Comparison of ENCODE assay signal across 8 mouse cellular contexts in the genomic region with DNA sequence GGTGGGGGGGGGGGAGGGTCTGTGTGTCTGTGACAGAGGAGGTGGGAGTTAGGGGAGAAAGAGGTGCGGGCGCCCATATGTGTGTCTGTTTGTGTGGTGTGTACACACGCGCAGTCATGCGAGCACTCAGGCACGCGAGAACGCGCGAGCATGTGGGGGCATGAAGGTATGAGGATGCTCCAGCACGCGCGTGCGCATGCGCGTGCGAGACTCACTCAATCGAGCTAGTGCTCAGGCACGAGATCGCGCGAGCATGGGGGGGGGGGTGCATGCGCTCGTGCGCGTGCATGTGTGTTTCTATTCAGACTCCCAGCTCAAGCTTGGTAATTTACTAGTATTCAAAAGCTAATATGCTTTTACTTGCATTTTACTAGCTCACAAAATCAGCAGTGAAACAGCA. TPM values are rescaled to one million over a fixed set of nuclear protein-coding genes. Genes with fewer than 3 reads are reported as not detected.
DNase-seq lines count a peak whose midpoint lies in the region; ATAC-seq and TF ChIP-seq lines count a peak whose summit lies in the region.

No protein-coding gene starts in this region.

- no peaks in the 10 kb centered on the region for H3K36me3 ChIP-seq in embryonic facial prominence, embryonic 10.5 days (replicated peaks)
- no peaks in the 10 kb centered on the region for H3K36me3 ChIP-seq in heart, embryonic 16.5 days (ENCODE audit: control insufficient read depth, insufficient read depth)
- H3K36me3 ChIP-seq in liver, postnatal 0 days (replicated peaks; ENCODE audit: insufficient read depth, low read length): no peaks in the 10 kb centered on the region

- no peak for ATAC-seq in heart, embryonic 16.5 days (replicated peaks; ENCODE audit: extremely low read depth, insufficient read depth, low FRiP score)
- peak; percentile 7 for ATAC-seq in liver, postnatal 0 days
- peak; percentile 45 for ATAC-seq in neutrophil, adult 5-6 weeks (ENCODE audit: extremely low read depth, insufficient number of reproducible peaks, low FRiP score, poor library complexity, severe bottlenecking)

- peaks cover 7% of the 10 kb centered on the region for H3K4me1 ChIP-seq in embryonic facial prominence, embryonic 10.5 days
- peaks cover 3% of the 10 kb centered on the region; the same call in 1 of the 2 replicates for H3K4me1 ChIP-seq in heart, embryonic 16.5 days (ENCODE audit: control insufficient read depth, insufficient read depth, low read length)
- no peaks in the 10 kb centered on the region for H3K4me1 ChIP-seq in liver, postnatal 0 days (ENCODE audit: insufficient read depth)

- H3K27ac ChIP-seq in embryonic facial prominence, embryonic 10.5 days (replicated peaks): 0 out of 2 replicates have a peak overlapping the region, but pooled peaks have one; percentile 4
- no peak overlapping the region for H3K27ac ChIP-seq in heart, embryonic 16.5 days (ENCODE audit: low read length)
- H3K27ac ChIP-seq in liver, postnatal 0 days (ENCODE audit: low read depth): no peak overlapping the region

- H3K4me2 ChIP-seq in heart, embryonic 16.5 days (ENCODE audit: low read depth, low read length): peak overlapping the region; percentile 57
- peak overlapping the region; percentile 68 for H3K4me2 ChIP-seq in liver, postnatal 0 days (ENCODE audit: low read depth, low read length)

- peak overlapping the region; percentile 58 for H3K4me3 ChIP-seq in embryonic facial prominence, embryonic 10.5 days
- H3K4me3 ChIP-seq in heart, embryonic 16.5 days (ENCODE audit: low read length): peak overlapping the region; percentile 36
- H3K4me3 ChIP-seq in liver, postnatal 0 days (ENCODE audit: low read depth, low read length): peak overlapping the region; percentile 38

- H3K9me3 ChIP-seq in embryonic facial prominence, embryonic 10.5 days: no peaks in the 10 kb centered on the region
- H3K9me3 ChIP-seq in heart, embryonic 16.5 days (replicated peaks; ENCODE audit: control insufficient read depth, low read length): no peaks in the 10 kb centered on the region
- no peaks in the 10 kb centered on the region for H3K9me3 ChIP-seq in liver, postnatal 0 days (ENCODE audit: low read length)

- no peak overlapping the region for H3K9ac ChIP-seq in heart, embryonic 16.5 days (ENCODE audit: low read length)
- H3K9ac ChIP-seq in liver, postnatal 0 days (replicated peaks): no peak overlapping the region

- 37% methylated on average over 26 of the region's 26 CpGs for WGBS in embryonic facial prominence, embryonic 10.5 days
- 38% methylated on average over 26 of the region's 26 CpGs for WGBS in heart, embryonic 16.5 days
- WGBS in liver, postnatal 0 days (ENCODE audit: insufficient replicate concordance): 47% methylated on average over 26 of the region's 26 CpGs

- no peak for TF ChIP-seq EP300 in liver, postnatal 0 days (IDR thresholded peaks at IDR 0.05; ENCODE audit: low read depth)

- peak; percentile 91 for DNase-seq in CD4-positive helper T cell, adult 2 months (ENCODE audit: low read depth, low spot score)
- peak; percentile 54 for DNase-seq in adrenal gland, adult 2 months
- DNase-seq in embryonic facial prominence, embryonic 10.5 days (ENCODE audit: low spot score): peak; percentile 85
- peak; percentile 54 to 81 for DNase-seq in kidney, postnatal 25 days
- DNase-seq in liver, postnatal 0 days: peak; percentile 79
- DNase-seq in thymus, postnatal 0 days (ENCODE audit: low spot score): peak; percentile 91

- no peaks in the 10 kb centered on the region for H3K27me3 ChIP-seq in embryonic facial prominence, embryonic 10.5 days (replicated peaks; ENCODE audit: low read depth, poor library complexity, severe bottlenecking)
- H3K27me3 ChIP-seq in heart, embryonic 16.5 days (ENCODE audit: control insufficient read depth, insufficient read depth, low read length): no peaks in the 10 kb centered on the region
- H3K27me3 ChIP-seq in liver, postnatal 0 days (ENCODE audit: insufficient read depth, low read length): no peaks in the 10 kb centered on the region

- TF ChIP-seq CTCF in liver, postnatal 0 days (IDR thresholded peaks at IDR 0.05; ENCODE audit: low read depth): no peak

RNA-seq across cellular contexts. Expression of a gene that starts 1.9 kb away (rescaled TPM):
- total RNA-seq in adrenal gland, adult 2 months (2021): 10 to 100 TPM; 28.1 to 31.8 TPM
- polyA plus RNA-seq in adrenal gland, adult 2 months (2012; rRNA removed): 3.9 and 4.4 TPM in 2 replicates
- polyA plus RNA-seq in embryonic facial prominence, embryonic 10.5 days (2016; fragmentation: Nextera tagmentation; extraction: Ambion mirVana): 13.2 and 13.6 TPM in 2 replicates
- polyA plus RNA-seq in heart, embryonic 16.5 days (2015; fragmentation: Nextera tagmentation; extraction: Ambion mirVana): 3.1 and 4.0 TPM in 2 replicates
- 2.3 and 2.6 TPM in 2 replicates for polyA plus RNA-seq in liver, postnatal 0 days (2015; fragmentation: Nextera tagmentation; extraction: Ambion mirVana)
- total RNA-seq in neutrophil, adult 5-6 weeks (2017): 9.9 and 15.2 TPM in 2 replicates
- polyA plus RNA-seq in thymus, postnatal 0 days (2015; fragmentation: Nextera tagmentation; extraction: Ambion mirVana): 16.7 and 18.0 TPM in 2 replicates
